Mouse (Mus musculus): Measurements from ENCODE around the gene Olfm2.
"Not testable (repeated sequence)": the region's sequence is repeated elsewhere in the genome, so short reads cannot be mapped to it uniquely, and the experiment has no call there.

The Olfm2 gene

GRCm38 (mm10) chr9:20696107-20696712 lies 49.9 kb downstream of the Olfm2 start:
- no peak for DNase-seq

- DNase-seq: peak; percentile 42
Measured at GRCm38 (mm10) chr9:20694721-20695235, 51.4 kb downstream of the Olfm2 start.

DNA sequence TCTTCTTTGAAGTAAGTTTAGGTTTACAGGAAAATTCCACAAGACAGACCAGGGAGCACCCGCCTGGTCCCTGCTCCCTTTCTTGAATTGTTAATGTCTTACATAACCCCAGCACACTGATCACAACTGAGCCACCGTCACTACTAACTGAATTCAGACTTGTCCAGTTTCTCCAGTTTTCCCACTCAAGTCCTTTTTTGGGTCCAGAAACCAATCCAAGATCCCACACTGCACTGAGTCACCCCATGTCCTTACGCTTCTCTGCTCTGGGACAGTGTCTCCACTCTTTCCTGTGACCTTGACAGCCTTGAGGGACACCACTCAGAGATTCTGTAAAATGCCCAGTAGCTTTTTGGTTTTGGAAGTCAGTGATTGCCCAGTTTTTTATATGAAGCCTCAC lies 53.3 kb downstream of the Olfm2 start:
- no peak for DNase-seq

GRCm38 (mm10) chr9:20690449-20690848 lies 55.7 kb downstream of the Olfm2 start:
- DNase-seq: not testable (repeated sequence)

DNA sequence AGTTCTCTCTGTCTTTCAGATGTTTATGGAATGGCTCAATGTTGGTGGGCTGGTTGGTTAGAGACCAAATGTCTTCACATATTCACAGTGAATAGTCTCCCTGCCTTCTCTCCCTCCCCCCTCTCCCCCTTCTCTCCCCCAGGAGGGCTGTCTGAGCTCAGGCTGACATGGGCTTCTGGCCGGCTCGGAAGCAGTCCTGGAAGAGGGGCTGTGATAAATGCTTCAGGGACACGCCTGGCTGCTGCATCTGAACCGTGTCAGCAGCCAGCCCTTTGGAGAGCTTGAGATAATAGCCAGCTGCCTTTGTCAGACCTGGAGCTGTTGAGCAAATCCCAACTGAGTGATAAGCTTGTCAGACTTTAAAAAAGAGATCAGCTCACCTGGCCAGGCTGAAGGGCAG lies 56.2 kb downstream of the Olfm2 start:
- DNase-seq: no peak

- DNase-seq: no peak
Measured at GRCm38 (mm10) chr9:20689403-20689802, 56.7 kb downstream of the Olfm2 start.

GRCm38 (mm10) chr9:20685081-20685861 lies 60.9 kb downstream of the Olfm2 start:
- peak; percentile 41 to 42 for DNase-seq

- peak in 1 of 2 experiments; percentile 59 for DNase-seq
Measured at GRCm38 (mm10) chr9:20682389-20682722, 63.8 kb downstream of the Olfm2 start.

- DNase-seq: peak in 1 of 2 experiments; percentile 45
Measured at GRCm38 (mm10) chr9:20681546-20682388, 64.4 kb downstream of the Olfm2 start.

DNA sequence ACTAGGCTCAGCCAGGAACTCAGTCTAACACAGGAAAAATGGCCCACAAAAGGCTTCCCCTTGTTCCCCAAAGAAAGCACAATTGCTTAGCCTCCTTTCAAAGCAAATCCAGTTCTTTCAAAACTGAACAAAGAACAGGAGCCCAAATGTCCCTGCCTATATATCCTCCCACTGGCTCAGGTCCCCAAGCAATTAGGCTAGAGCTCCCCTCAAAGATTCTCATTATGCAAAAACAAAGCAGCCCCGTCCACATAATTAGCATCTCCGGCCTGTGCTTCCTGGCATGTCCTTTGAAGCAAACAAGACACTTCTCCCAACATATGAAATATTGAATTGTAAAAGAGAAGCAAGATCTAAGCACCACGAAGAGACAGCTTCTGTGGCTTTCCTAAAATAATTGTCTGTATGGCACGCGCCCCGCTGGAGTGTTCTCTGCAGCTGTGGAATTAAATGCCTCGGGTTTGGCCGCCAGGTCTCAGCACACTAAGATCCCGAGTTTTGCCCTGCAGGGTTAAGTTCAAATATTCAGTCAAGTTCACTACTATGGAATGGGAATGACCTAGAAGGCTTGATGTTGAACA lies 65.7 kb downstream of the Olfm2 start:
- DNase-seq: no peak

DNA sequence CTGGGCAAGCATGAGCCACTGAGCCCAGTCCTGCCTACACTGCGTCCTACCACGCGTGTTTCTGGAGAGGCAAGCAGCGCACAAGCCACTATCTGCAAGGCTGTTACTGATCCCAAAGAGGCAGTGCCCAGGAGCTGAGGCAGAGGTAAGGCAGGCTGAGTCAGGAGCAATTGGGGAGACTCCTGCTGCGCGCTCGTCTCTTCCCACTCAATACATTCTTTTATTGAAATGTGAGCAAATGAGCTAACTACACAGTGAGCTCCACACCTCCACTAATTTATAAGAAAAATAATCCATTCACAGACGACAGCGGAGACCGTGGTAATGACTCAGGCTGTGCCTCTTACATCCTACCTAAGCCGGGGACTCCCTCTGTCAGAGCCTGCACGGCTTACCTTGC lies 68.3 kb downstream of the Olfm2 start:
- no peak for DNase-seq

DNA sequence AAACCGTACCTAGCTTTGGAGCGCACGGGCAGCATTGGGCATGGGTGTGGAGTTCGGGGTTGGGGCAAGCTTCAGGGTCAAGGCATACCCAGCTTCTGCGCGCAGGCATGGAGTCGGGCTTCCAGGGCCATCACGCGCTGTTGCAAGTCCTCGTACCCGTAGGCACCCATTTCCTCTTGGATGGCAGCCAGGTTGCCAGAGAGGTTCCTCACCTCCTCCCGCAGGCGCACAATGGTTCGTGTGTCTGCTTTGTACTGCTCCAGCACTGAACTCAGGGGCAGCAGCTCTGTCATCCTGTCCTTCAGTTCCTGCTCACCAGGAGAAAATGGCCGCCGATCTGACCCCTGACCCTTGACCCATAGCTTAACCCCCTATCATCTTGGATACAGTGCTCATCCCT lies 74.1 kb downstream of the Olfm2 start:
- peak in 1 of 2 experiments; percentile 22 for DNase-seq

GRCm38 (mm10) chr9:20668065-20668464 lies 78.1 kb downstream of the Olfm2 start:
- DNase-seq: no peak

- peak in 1 of 2 experiments; percentile 15 for DNase-seq
Measured at GRCm38 (mm10) chr9:20666510-20667034, 79.6 kb downstream of the Olfm2 start.

GRCm38 (mm10) chr9:20665925-20666324 lies 80.2 kb downstream of the Olfm2 start:
- peak in 1 of 2 experiments; percentile 27 for DNase-seq

DNA sequence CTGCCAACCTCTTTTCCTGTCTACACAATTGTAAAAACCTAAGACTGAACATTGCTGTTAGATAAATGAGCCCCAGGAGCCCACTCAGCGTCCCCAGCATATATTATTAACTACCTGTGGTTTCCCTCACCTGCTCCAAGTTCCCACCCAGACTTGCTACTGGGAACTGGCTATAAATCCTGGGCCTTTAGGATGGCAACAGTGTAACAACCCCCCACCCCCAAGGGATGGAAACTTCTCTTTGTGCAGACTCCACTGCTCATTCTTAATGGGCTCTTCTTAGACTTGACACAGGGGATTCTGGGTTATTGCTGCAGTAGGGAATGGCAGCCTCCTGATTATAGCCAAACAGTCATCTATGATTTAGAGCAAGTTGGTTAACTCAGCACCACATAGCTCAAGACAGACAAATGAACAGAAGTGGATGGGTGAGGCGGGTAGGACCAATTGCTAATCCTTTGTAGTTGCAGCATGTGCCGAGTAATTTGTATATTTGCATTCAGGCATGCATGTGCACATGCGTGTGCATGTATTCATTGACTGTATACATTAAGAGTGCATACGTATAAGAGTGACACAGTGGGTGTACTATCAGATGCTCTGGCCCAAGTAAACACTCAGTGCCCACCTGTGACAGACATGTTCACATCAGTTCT lies 81.0 kb downstream of the Olfm2 start:
- DNase-seq: no peak

DNA sequence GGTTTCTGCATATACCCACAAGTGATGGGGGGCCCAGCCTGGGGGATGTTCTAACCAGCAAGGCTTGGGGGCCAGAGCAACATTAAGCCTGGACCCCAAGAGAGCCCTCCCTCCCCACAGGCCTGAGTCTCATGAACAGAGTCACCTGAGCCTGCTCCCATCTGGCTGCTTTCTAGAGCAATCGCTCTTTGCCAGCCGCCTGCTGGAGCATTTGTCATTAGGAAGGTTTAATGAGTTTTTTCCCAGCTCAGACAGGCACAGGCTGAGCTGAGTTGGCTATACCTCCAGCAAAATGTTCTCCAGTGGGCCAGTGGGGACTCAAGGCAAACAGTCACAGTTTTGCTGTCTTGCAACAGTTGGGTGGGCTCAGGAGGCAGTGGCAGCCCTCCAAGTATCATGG lies 81.8 kb downstream of the Olfm2 start:
- DNase-seq: peak; percentile 39 to 42

- peak; percentile 34 to 38 for DNase-seq
Measured at GRCm38 (mm10) chr9:20663956-20664355, 82.2 kb downstream of the Olfm2 start.

DNA sequence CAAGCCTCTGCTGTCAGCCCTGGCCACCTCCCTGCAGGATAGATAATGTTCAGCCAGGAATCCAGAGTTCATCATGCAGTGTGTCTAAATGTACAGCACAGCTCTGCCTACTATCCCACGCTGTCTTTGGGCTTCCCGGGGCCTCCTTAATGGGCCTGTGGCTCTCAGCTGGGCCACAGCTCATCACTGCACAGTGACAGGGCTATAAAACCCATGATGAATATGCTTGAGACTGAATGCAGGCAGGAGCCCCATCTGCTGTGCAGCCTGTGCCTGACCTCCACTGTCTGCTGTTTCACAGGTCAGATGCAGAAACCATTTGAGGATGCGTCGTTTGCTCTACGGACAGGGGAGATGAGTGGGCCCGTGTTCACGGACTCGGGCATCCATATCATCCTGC lies 83.3 kb downstream of the Olfm2 start:
- no peak for DNase-seq

DNA sequence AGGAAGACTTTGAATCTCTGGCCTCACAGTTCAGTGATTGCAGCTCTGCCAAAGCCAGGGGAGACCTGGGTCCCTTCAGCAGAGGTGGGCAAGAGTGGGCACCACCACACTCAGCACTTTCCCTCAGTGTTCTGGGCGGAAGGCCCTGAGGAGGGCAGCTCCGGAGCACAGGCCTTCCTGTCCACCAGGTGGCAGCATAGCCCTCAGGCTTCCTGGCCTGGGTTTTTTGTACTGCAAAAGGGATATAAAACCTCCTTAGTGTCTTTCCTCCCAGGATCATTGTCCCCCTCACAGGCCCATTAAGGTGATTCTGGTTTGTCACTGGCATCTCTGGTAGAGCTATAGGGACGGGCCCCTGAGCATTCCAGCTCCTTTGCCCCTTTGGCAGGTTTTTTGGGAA lies 83.8 kb downstream of the Olfm2 start:
- DNase-seq: peak; percentile 91 to 93

- peak; percentile 74 to 80 for DNase-seq
Measured at GRCm38 (mm10) chr9:20657546-20657945, 88.6 kb downstream of the Olfm2 start.

DNA sequence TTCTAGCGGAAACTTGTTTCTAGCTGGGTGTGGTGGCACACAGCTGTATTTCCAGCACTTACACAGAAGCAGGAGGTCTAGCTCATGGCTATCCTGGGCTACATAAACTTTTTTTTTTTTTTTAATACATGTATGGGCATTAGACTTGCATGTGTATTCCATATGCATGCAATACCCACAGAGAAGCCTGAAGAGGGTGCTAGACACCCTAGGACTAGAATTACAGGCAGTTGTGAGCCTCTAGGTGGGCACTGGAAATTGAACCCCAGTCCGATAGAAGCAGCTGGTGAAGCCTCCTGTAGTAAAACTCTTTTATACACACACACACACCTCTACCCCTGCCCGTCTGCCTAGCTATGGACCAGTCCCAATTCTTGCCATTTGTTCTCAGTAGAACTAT lies 92.3 kb downstream of the Olfm2 start:
- no peak for DNase-seq

Data from cerebellum, postnatal 10 days (tissue).